Mouse (Mus musculus): ENCODE results near the gene Setx. TPM values are rescaled to one million over a fixed set of nuclear protein-coding genes. Genes with fewer than 3 reads are reported as not detected.

The Setx gene
- polyA plus RNA-seq, 1 experiment: 113 TPM

DNA sequence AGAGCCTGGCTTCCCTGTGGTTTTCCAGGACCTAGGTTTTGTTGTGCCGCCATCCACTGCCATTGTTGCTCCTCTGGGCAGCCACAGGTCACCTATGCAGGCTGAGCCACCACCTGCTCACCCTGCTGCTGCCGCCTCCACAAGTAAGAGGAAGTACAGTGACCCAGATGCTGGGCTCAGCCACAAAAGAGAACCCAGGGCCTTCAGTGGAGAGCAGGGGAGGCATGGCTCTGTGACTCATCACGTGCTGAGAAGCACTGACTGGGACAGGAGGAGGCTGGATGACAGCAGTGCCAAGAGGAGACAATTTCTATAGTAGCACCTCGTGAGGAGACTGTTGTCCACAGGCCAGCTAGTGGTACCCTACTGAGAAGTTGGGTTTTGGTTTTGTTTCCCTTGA, 55.8 kb downstream of the Setx start:
- Histone ChIP-seq H3K4me1 (ENCODE audit: control insufficient read depth, insufficient read depth, low read length) (no peaks in the 10 kb centered on the region), H3K9me3 (replicated peaks; ENCODE audit: control insufficient read depth, insufficient read depth, low read length, poor library complexity, severe bottlenecking) (no peaks in the 10 kb centered on the region), H3K27ac (ENCODE audit: insufficient read depth, low read length) (no peak overlapping the region), H3K9ac (ENCODE audit: low read depth, poor library complexity, severe bottlenecking) (no peak overlapping the region), H3K36me3 (ENCODE audit: control insufficient read depth, insufficient read depth, low read length, poor library complexity, severe bottlenecking) (peaks cover 59% of the 10 kb centered on the region), H3K4me3 (ENCODE audit: low read depth, low read length) (no peak overlapping the region), H3K27me3 (ENCODE audit: control insufficient read depth, insufficient read depth, low read length, poor library complexity, severe bottlenecking) (no peaks in the 10 kb centered on the region)
- no peak for TF ChIP-seq CTCF (IDR thresholded peaks at IDR 0.05; ENCODE audit: low read depth, low read length)
- no peak for TF ChIP-seq POLR2A (IDR thresholded peaks at IDR 0.05; ENCODE audit: insufficient read depth, low read length)
- TF ChIP-seq EP300 (IDR thresholded peaks at IDR 0.05; ENCODE audit: insufficient read depth, low read depth, low read length): no peak

DNA sequence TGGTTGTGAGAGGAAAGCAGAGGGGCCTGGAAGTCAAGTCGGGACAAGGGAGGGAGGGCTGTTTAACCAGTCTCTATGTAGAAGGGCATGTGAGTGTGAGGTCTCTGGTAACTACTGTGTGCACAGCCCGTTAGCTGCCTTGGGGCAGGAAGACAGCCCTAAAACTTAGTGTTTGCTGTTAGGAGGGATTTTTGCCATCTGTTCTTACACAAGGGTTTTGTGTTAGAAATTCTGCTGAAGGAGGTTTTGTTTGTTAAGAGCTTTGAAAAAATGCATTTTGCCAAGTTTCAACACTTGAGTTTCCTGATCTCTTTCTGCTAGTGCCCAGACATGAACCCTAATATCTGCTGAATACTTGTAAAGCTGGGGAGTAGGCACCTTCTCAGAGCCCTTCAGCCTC, 57.1 kb downstream of the Setx start:
- H3K4me3 ChIP-seq (ENCODE audit: low read depth, low read length): no peak overlapping the region
- H3K27me3 ChIP-seq (ENCODE audit: control insufficient read depth, insufficient read depth, low read length, poor library complexity, severe bottlenecking): no peaks in the 10 kb centered on the region
- H3K27ac ChIP-seq (ENCODE audit: insufficient read depth, low read length): no peak overlapping the region
- no peaks in the 10 kb centered on the region for H3K4me1 ChIP-seq (ENCODE audit: control insufficient read depth, insufficient read depth, low read length)
- H3K9ac ChIP-seq (ENCODE audit: low read depth, poor library complexity, severe bottlenecking): no peak overlapping the region
- peaks cover 50% of the 10 kb centered on the region for H3K36me3 ChIP-seq (ENCODE audit: control insufficient read depth, insufficient read depth, low read length, poor library complexity, severe bottlenecking)
- H3K9me3 ChIP-seq (replicated peaks; ENCODE audit: control insufficient read depth, insufficient read depth, low read length, poor library complexity, severe bottlenecking): no peaks in the 10 kb centered on the region
- TF ChIP-seq EP300 (IDR thresholded peaks at IDR 0.05; ENCODE audit: insufficient read depth, low read depth, low read length): no peak
- TF ChIP-seq POLR2A (IDR thresholded peaks at IDR 0.05; ENCODE audit: insufficient read depth, low read length): no peak
- TF ChIP-seq CTCF (IDR thresholded peaks at IDR 0.05; ENCODE audit: low read depth, low read length): no peak

DNA sequence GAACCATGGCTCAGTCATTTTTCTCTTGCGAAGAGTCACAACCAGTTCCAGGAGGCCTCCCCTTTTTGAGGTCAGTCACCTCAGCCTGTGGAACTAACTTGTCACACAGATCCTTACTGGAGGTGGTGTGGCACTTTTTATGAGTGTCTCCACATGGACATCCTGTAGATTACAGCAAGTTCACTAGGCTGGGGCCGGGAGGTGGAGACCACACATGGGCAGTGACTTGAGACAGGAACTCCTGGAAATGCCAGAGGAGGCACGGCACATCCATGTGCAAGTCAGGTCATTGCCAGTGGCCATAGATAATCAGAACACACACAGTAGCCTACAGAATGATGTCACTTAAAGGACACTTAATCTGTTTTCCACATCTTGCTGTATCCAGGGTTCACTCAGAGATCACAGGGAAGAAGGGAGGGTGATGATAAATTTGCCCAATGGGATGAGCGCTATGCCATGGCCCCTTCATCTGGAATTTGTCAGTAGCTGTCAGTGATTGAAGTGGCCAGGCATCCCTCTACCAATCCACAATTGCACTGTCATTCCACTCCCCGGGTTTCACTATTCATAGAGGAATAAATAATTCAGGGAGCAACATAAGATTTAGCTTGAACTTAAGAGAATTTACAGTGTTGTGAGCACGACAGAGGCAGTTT, 59.4 kb downstream of the Setx start:
- no peaks in the 10 kb centered on the region for H3K9me3 ChIP-seq (replicated peaks; ENCODE audit: control insufficient read depth, insufficient read depth, low read length, poor library complexity, severe bottlenecking)
- H3K36me3 ChIP-seq (ENCODE audit: control insufficient read depth, insufficient read depth, low read length, poor library complexity, severe bottlenecking): peaks cover 27% of the 10 kb centered on the region
- H3K27ac ChIP-seq (ENCODE audit: insufficient read depth, low read length): no peak overlapping the region
- H3K27me3 ChIP-seq (ENCODE audit: control insufficient read depth, insufficient read depth, low read length, poor library complexity, severe bottlenecking): no peaks in the 10 kb centered on the region
- no peaks in the 10 kb centered on the region for H3K4me1 ChIP-seq (ENCODE audit: control insufficient read depth, insufficient read depth, low read length)
- no peak for TF ChIP-seq CTCF (IDR thresholded peaks at IDR 0.05; ENCODE audit: low read depth, low read length)
- TF ChIP-seq EP300 (IDR thresholded peaks at IDR 0.05; ENCODE audit: insufficient read depth, low read depth, low read length): no peak
- TF ChIP-seq POLR2A (IDR thresholded peaks at IDR 0.05; ENCODE audit: insufficient read depth, low read length): no peak
- no peak overlapping the region for H3K4me3 ChIP-seq (ENCODE audit: low read depth, low read length)
- H3K9ac ChIP-seq (ENCODE audit: low read depth, poor library complexity, severe bottlenecking): no peak overlapping the region

DNA sequence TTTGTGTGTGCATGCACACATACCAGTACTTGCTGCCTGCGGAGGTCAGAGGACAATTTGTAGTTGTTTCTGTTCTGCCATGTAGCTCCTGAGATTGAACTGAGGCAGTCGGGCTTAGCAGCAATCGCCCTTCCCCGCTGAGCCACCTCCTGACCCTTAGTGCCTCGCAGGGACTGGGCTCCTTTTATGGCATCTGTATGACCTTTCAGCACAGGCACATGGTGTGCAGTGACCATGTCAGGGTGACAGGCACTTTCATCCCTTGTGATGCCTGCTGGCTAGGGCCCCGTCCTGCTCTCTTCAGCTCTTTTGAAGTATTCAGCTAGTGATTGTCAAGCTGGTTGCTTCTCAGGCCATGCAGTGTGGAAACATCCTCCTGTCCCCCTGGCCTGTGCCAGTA, 62.2 kb downstream of the Setx start:
- Histone ChIP-seq H3K36me3 (ENCODE audit: control insufficient read depth, insufficient read depth, low read length, poor library complexity, severe bottlenecking) (peaks cover 4% of the 10 kb centered on the region), H3K4me1 (ENCODE audit: control insufficient read depth, insufficient read depth, low read length) (no peaks in the 10 kb centered on the region), H3K4me3 (ENCODE audit: low read depth, low read length) (no peak overlapping the region), H3K9ac (ENCODE audit: low read depth, poor library complexity, severe bottlenecking) (no peak overlapping the region), H3K9me3 (replicated peaks; ENCODE audit: control insufficient read depth, insufficient read depth, low read length, poor library complexity, severe bottlenecking) (no peaks in the 10 kb centered on the region), H3K27me3 (ENCODE audit: control insufficient read depth, insufficient read depth, low read length, poor library complexity, severe bottlenecking) (no peaks in the 10 kb centered on the region), H3K27ac (ENCODE audit: insufficient read depth, low read length) (no peak overlapping the region)
- no peak for TF ChIP-seq POLR2A (IDR thresholded peaks at IDR 0.05; ENCODE audit: insufficient read depth, low read length)
- no peak for TF ChIP-seq CTCF (IDR thresholded peaks at IDR 0.05; ENCODE audit: low read depth, low read length)
- no peak for TF ChIP-seq EP300 (IDR thresholded peaks at IDR 0.05; ENCODE audit: insufficient read depth, low read depth, low read length)

DNA sequence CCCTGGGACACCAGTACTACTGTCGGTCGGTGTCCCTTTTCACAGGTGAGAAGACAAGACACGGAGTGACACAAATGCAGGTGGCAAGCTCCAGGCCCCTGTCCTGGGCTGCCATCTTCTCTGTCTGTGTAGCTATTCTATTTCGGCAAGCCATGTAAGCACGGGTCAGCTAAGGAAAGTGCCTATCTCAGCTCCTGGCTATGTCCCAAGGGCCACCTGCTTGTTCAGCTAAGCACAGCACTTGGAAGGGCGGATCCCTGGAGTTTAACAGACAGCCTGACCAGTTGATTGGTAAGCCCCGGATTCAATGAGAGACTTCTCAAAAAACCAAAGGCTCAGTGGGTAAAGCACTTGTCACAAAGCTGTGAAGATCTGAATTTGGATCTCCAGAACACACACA, 66.4 kb downstream of the Setx start:
- Histone ChIP-seq H3K4me1 (ENCODE audit: control insufficient read depth, insufficient read depth, low read length) (no peaks in the 10 kb centered on the region), H3K27ac (ENCODE audit: insufficient read depth, low read length) (no peak overlapping the region), H3K9ac (ENCODE audit: low read depth, poor library complexity, severe bottlenecking) (no peak overlapping the region), H3K27me3 (ENCODE audit: control insufficient read depth, insufficient read depth, low read length, poor library complexity, severe bottlenecking) (no peaks in the 10 kb centered on the region), H3K9me3 (replicated peaks; ENCODE audit: control insufficient read depth, insufficient read depth, low read length, poor library complexity, severe bottlenecking) (no peaks in the 10 kb centered on the region), H3K36me3 (ENCODE audit: control insufficient read depth, insufficient read depth, low read length, poor library complexity, severe bottlenecking) (no peaks in the 10 kb centered on the region), H3K4me3 (ENCODE audit: low read depth, low read length) (no peak overlapping the region)
- TF ChIP-seq CTCF (IDR thresholded peaks at IDR 0.05; ENCODE audit: low read depth, low read length): no peak
- no peak for TF ChIP-seq POLR2A (IDR thresholded peaks at IDR 0.05; ENCODE audit: insufficient read depth, low read length)
- no peak for TF ChIP-seq EP300 (IDR thresholded peaks at IDR 0.05; ENCODE audit: insufficient read depth, low read depth, low read length)

All from ES-Bruce4 (cell line).